Mouse (Mus musculus): ENCODE results near the gene Fam168a. TPM values are rescaled to one million over a fixed set of nuclear protein-coding genes. Genes with fewer than 3 reads are reported as not detected.

Fam168a gene
- polyA plus RNA-seq, 1 experiment from 2014 or later: 46.1 TPM

DNA sequence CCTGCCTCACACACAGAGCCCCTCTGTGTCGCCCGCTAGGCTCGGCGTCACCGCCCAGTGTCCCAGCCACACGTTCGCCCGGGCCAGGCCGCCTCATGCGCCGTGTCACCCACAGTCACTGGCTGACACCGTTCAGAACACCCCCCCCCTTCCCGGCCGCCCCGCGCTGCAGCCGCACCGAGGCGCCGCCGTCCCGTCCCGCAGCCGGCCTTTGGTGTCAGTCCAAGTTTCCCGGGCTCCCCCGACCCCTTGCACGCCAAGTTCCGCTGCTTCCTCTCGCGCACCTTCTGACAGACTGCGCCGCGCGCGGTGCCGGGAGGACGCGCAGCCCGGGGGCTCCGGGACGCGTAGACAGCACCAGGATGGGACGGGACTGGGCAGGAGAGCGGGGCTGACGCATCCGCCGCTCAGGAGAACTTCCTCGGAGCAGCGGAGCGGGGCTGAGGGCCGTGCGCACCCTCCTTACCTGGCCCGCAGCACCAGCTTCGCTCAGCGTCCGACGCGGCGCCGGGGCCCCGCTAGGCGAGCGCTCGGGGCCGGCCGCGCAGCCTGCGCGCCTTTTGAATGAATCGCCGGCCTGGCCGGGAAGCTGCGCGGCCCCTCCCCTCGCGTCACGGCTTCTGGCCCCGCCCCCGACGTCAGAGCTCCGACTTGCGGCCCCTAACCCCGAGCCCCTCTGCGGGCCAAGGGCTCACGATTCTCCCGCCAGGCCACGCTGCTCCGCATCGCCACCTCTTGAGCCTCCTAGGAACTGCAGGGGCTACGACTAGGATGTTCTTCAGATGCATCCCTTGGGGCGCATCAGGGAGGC is 156.6 kb downstream of the Fam168a start, which contains the start of gene Relt:
TSS of gene Relt (minus strand) at position 619 of the 811 bp plus-strand sequence.
- peak; percentile 99 for DNase-seq (ENCODE audit: low spot score)
- peak within 1 kb of the TSS; percentile 68 for H3K4me3 ChIP-seq (ENCODE audit: low read depth, low read length)
- H3K9ac ChIP-seq (ENCODE audit: low read length): peak within 1 kb of the TSS; percentile 60
- H3K4me1 ChIP-seq (replicated peaks; ENCODE audit: control insufficient read depth, insufficient read depth, low read length): no peaks in the 10 kb centered on the region
- peak within 1 kb of the TSS; percentile 99 for H3K4me2 ChIP-seq (ENCODE audit: low read length)
- H3K9me3 ChIP-seq (ENCODE audit: control insufficient read depth, low read length): no peaks in the 10 kb centered on the region
- under 1% methylated on average over 90 of the region's 91 CpGs for WGBS
- ATAC-seq (replicated peaks; ENCODE audit: low FRiP score, low TSS enrichment, low read depth): peak; percentile 91
- no peaks in the 10 kb centered on the region for H3K27me3 ChIP-seq (replicated peaks; ENCODE audit: control insufficient read depth, insufficient read depth, low read length)
- no peaks in the 10 kb centered on the region for H3K36me3 ChIP-seq (ENCODE audit: control insufficient read depth, insufficient read depth, low read length)
- peak within 1 kb of the TSS; percentile 47; the same call in 1 of the 2 replicates for H3K27ac ChIP-seq (ENCODE audit: low read depth)

DNA sequence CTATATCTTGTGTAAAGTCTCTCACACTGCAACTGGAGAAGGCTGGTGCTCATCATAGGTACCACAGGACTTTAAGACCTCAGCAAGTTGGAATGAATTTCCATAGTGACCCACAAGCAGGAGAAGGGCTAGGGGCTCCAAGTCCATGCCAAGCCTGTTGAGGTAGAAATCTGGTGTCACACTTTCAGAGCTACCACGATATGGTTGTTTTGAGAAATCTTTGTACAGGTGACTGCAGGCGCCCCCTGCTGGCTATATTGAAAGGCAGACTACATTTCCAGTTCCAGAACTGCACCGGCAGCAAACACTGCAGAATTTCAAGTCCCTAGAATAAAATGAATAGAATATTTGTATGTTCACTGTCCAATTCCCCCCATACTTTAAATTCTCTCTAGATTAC is 160.2 kb downstream of the Fam168a start:
- ATAC-seq (replicated peaks; ENCODE audit: low FRiP score, low TSS enrichment, low read depth) (no peak), DNase-seq (ENCODE audit: low spot score) (peak; percentile 87)
- no peaks in the 10 kb centered on the region for H3K9me3 ChIP-seq (ENCODE audit: control insufficient read depth, low read length)
- peaks cover 10% of the 10 kb centered on the region; the same call in 1 of the 2 replicates for H3K36me3 ChIP-seq (ENCODE audit: control insufficient read depth, insufficient read depth, low read length)
- no peaks in the 10 kb centered on the region for H3K4me1 ChIP-seq (replicated peaks; ENCODE audit: control insufficient read depth, insufficient read depth, low read length)
- H3K4me3 ChIP-seq (ENCODE audit: low read depth, low read length): no peak overlapping the region
- no peak overlapping the region for H3K4me2 ChIP-seq (ENCODE audit: low read length)
- H3K27ac ChIP-seq (ENCODE audit: low read depth): no peak overlapping the region
- H3K27me3 ChIP-seq (replicated peaks; ENCODE audit: control insufficient read depth, insufficient read depth, low read length): no peaks in the 10 kb centered on the region
- 6% methylated on average over 3 of the region's 3 CpGs for WGBS
- H3K9ac ChIP-seq (ENCODE audit: low read length): no peak overlapping the region

DNA sequence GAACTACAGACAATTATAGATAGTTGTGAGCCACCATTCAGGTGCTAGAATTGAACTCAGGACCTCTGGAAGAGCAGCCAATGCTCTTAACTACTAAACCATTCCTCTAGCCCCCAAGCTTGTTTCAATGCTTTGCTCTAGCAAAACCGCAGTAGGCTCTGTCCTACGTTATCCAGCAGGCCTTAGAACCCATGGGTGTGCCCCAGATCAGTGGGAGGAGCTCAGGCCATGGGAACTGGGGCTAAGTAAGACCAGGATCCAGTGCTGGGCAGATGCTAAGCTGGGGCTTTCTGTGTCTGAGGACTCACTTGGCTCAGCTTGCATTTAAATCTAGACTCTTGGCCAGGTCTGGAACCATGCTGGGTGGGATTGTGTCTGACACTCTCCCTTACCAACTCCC is 161.1 kb downstream of the Fam168a start:
- H3K4me3 ChIP-seq (ENCODE audit: low read depth, low read length): no peak overlapping the region
- H3K27ac ChIP-seq (ENCODE audit: low read depth): no peak overlapping the region
- WGBS: 41% methylated on average over 2 of the region's 2 CpGs
- ATAC-seq (replicated peaks; ENCODE audit: low FRiP score, low TSS enrichment, low read depth): no peak
- H3K4me1 ChIP-seq (replicated peaks; ENCODE audit: control insufficient read depth, insufficient read depth, low read length): no peaks in the 10 kb centered on the region
- H3K27me3 ChIP-seq (replicated peaks; ENCODE audit: control insufficient read depth, insufficient read depth, low read length): no peaks in the 10 kb centered on the region
- H3K9me3 ChIP-seq (ENCODE audit: control insufficient read depth, low read length): no peaks in the 10 kb centered on the region
- H3K9ac ChIP-seq (ENCODE audit: low read length): no peak overlapping the region
- H3K4me2 ChIP-seq (ENCODE audit: low read length): no peak overlapping the region
- H3K36me3 ChIP-seq (ENCODE audit: control insufficient read depth, insufficient read depth, low read length): peaks cover 19% of the 10 kb centered on the region
- no peak for DNase-seq (ENCODE audit: low spot score)

DNA sequence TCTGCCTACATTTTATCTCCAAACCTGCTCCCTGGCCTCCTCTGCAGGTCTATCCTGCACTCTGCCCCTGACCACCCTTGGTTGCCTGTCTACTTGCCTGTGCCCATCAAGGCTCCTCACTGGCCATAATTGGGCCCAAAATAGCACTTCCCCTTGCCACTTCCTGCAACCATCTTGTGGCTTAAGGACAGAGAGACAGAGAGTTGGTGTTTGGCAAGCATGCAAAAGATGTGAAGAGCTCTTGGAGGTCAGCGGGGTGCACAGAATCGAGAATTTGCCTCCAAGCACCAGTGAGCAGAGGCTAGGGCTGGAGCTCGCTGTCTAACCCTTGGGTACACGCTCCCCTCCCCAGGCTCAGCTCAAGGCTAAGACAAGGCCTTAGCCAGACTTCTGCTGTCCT is 162.1 kb downstream of the Fam168a start:
- 69% methylated on average over 4 of the region's 4 CpGs for WGBS
- H3K27ac ChIP-seq (ENCODE audit: low read depth): no peak overlapping the region
- DNase-seq (ENCODE audit: low spot score): no peak
- no peak overlapping the region for H3K4me2 ChIP-seq (ENCODE audit: low read length)
- peaks cover 29% of the 10 kb centered on the region for H3K36me3 ChIP-seq (ENCODE audit: control insufficient read depth, insufficient read depth, low read length)
- H3K4me1 ChIP-seq (replicated peaks; ENCODE audit: control insufficient read depth, insufficient read depth, low read length): no peaks in the 10 kb centered on the region
- H3K4me3 ChIP-seq (ENCODE audit: low read depth, low read length): no peak overlapping the region
- ATAC-seq (replicated peaks; ENCODE audit: low FRiP score, low TSS enrichment, low read depth): no peak
- no peaks in the 10 kb centered on the region for H3K27me3 ChIP-seq (replicated peaks; ENCODE audit: control insufficient read depth, insufficient read depth, low read length)
- no peak overlapping the region for H3K9ac ChIP-seq (ENCODE audit: low read length)
- no peaks in the 10 kb centered on the region for H3K9me3 ChIP-seq (ENCODE audit: control insufficient read depth, low read length)

DNA sequence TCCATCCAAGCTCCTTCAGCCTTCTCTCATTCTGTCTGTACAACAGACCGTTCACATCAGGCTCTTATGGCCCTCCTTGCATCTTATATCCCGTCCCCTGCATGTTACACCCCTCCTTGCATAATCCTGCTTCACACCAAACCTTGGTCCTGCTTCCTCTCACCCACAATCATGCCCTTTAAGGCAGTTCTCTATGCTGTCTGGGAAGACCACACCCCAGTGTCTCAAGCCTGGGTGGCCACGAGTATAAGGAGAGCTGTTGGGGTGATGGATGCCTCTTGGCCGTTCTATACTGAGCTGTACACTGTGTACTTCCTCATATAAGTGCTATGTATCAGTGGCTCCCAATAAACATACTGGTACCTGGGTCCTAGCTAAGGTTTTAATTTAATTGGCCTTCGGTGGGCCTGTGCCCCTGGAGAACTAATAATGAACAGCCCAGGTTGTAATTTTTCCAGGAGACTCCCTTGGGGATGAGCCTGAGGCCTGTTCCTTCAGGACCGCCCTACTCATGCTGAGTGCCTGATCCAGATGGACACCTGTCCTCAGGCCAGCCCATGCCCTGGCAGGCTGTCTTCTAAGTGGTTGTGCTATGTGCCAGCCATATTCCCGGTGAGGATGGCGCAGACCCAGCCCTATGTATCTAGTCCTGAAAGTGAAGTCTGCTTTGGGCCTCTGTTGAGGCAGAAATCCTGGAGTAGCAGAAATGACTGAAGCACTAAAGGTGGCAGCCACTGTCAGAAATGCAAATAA is 163.6 kb downstream of the Fam168a start:
- Histone ChIP-seq H3K4me3 (ENCODE audit: low read depth, low read length) (no peak overlapping the region), H3K36me3 (ENCODE audit: control insufficient read depth, insufficient read depth, low read length) (peaks cover 42% of the 10 kb centered on the region), H3K4me1 (replicated peaks; ENCODE audit: control insufficient read depth, insufficient read depth, low read length) (no peaks in the 10 kb centered on the region), H3K4me2 (ENCODE audit: low read length) (no peak overlapping the region), H3K27me3 (replicated peaks; ENCODE audit: control insufficient read depth, insufficient read depth, low read length) (no peaks in the 10 kb centered on the region), H3K27ac (ENCODE audit: low read depth) (no peak overlapping the region), H3K9me3 (ENCODE audit: control insufficient read depth, low read length) (no peaks in the 10 kb centered on the region), H3K9ac (ENCODE audit: low read length) (no peak overlapping the region)
- 85% methylated on average over 8 of the region's 8 CpGs for WGBS
- DNase-seq (ENCODE audit: low spot score): no peak
- ATAC-seq (replicated peaks; ENCODE audit: low FRiP score, low TSS enrichment, low read depth): no peak

DNA sequence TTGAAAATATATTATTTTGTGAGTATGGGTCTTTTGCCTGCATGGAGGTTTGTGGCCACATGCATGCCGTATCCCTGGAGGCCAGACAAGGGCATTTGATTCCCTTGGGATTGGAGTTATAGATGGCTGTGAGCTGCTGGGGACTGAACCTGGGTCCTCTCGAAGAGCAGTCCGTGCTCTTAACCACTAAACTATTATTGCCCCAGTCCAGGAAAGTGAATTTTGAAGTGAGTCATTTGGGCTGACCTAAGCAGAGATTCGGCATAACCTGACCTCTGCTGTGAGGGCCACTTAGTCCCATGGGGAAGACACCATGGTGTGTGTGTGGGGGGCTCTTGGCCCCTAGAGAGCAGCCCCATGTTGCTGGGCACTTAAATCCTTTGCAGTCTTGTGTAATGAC is 164.9 kb downstream of the Fam168a start:
- H3K36me3 ChIP-seq (ENCODE audit: control insufficient read depth, insufficient read depth, low read length): peaks cover 53% of the 10 kb centered on the region
- WGBS: 89% methylated on average over 4 of the region's 4 CpGs
- H3K4me3 ChIP-seq (ENCODE audit: low read depth, low read length): no peak overlapping the region
- DNase-seq (ENCODE audit: low spot score) (no peak), ATAC-seq (replicated peaks; ENCODE audit: low FRiP score, low TSS enrichment, low read depth) (no peak)
- H3K4me1 ChIP-seq (replicated peaks; ENCODE audit: control insufficient read depth, insufficient read depth, low read length): no peaks in the 10 kb centered on the region
- H3K27me3 ChIP-seq (replicated peaks; ENCODE audit: control insufficient read depth, insufficient read depth, low read length): no peaks in the 10 kb centered on the region
- no peak overlapping the region for H3K27ac ChIP-seq (ENCODE audit: low read depth)
- no peaks in the 10 kb centered on the region for H3K9me3 ChIP-seq (ENCODE audit: control insufficient read depth, low read length)
- H3K9ac ChIP-seq (ENCODE audit: low read length): no peak overlapping the region
- H3K4me2 ChIP-seq (ENCODE audit: low read length): no peak overlapping the region

DNA sequence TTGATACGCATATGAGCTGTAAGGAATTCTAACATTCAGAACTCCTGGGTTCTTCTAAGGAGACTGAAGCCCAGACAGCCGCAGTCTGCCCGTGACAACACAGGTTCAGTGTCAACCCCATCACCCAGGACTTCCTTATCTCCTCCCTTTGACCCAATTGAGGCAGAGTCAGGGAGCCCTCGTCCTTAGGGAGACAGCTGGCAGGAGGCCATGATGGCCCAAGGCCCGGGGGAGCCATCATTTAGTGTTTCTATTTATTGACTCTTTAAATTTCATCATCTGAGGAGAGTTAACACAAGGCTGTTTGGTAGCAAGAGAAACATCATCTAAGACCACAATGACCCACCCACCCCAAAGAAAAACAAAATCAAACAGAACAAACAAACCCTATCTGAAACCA is 165.5 kb downstream of the Fam168a start:
- Histone ChIP-seq H3K4me1 (replicated peaks; ENCODE audit: control insufficient read depth, insufficient read depth, low read length) (no peaks in the 10 kb centered on the region), H3K4me2 (ENCODE audit: low read length) (no peak overlapping the region), H3K9me3 (ENCODE audit: control insufficient read depth, low read length) (no peaks in the 10 kb centered on the region), H3K4me3 (ENCODE audit: low read depth, low read length) (no peak overlapping the region), H3K27me3 (replicated peaks; ENCODE audit: control insufficient read depth, insufficient read depth, low read length) (no peaks in the 10 kb centered on the region), H3K27ac (ENCODE audit: low read depth) (no peak overlapping the region), H3K9ac (ENCODE audit: low read length) (no peak overlapping the region), H3K36me3 (ENCODE audit: control insufficient read depth, insufficient read depth, low read length) (peaks cover 59% of the 10 kb centered on the region)
- ATAC-seq (replicated peaks; ENCODE audit: low FRiP score, low TSS enrichment, low read depth): no peak
- 79% methylated on average over 5 of the region's 5 CpGs for WGBS
- DNase-seq (ENCODE audit: low spot score): no peak

DNA sequence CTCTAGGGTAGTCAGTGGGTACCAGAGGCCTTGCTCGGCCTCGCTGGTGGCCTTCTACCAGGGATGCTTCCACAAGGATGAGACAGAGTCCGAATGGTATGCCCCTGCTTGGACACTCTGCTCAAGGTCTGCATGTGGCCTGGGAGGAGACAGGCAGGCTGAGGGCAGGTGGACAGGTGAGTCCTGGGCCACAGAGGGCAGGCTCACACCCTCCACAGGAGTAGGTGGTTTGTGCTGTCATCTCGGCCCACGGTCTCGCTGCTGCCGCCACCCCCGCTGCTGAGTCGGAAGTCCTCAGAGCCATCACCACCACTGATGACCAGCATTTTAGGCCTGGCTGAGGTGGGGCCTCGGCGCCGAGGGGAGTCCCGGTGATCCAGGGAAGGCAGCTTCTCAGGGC is 166.8 kb downstream of the Fam168a start:
- Histone ChIP-seq H3K27ac (ENCODE audit: low read depth) (no peak overlapping the region), H3K9ac (ENCODE audit: low read length) (no peak overlapping the region), H3K4me1 (replicated peaks; ENCODE audit: control insufficient read depth, insufficient read depth, low read length) (no peaks in the 10 kb centered on the region), H3K27me3 (replicated peaks; ENCODE audit: control insufficient read depth, insufficient read depth, low read length) (no peaks in the 10 kb centered on the region), H3K9me3 (ENCODE audit: control insufficient read depth, low read length) (no peaks in the 10 kb centered on the region), H3K4me3 (ENCODE audit: low read depth, low read length) (no peak overlapping the region), H3K4me2 (ENCODE audit: low read length) (no peak overlapping the region), H3K36me3 (ENCODE audit: control insufficient read depth, insufficient read depth, low read length) (peaks cover 72% of the 10 kb centered on the region)
- ATAC-seq (replicated peaks; ENCODE audit: low FRiP score, low TSS enrichment, low read depth) (no peak), DNase-seq (ENCODE audit: low spot score) (no peak)
- WGBS: 95% methylated on average over 13 of the region's 13 CpGs
